In genomic region chr2:52607857-52608485, GRCm38 (mm10) we compare ENCODE assay signal across 11 mouse cellular contexts.
"Had no signal": no experiment of that assay in that cellular context is flagged by ENCODE, and none has a peak within 500 bp of the region (broad histone marks: within the 10 kb centered on the region; RNA-seq: fewer than 3 reads in every experiment).

No protein-coding gene starts in this region.

- H3K9ac ChIP-seq: limb, embryonic 12.5 days; liver, embryonic 13.5 days; liver, postnatal 0 days had no signal

- H3K27me3 ChIP-seq: limb, embryonic 12.5 days; liver, embryonic 13.5 days had no signal

- H3K4me2 ChIP-seq: limb, embryonic 12.5 days; liver, embryonic 13.5 days had no signal

- DNase-seq: kidney, adult 8-10 months; kidney, postnatal 25 days; layer of hippocampus, adult 9-11 months; layer of hippocampus, postnatal 36 days; liver; liver, embryonic 13.5 days; liver, postnatal 0 days; right cerebral cortex, adult 18-20 months; right cerebral cortex, postnatal 25 days; thymus, postnatal 36 days had no signal

- H3K27ac ChIP-seq: limb, embryonic 12.5 days; liver, embryonic 13.5 days had no signal

- H3K4me3 ChIP-seq: limb, embryonic 12.5 days; liver, embryonic 13.5 days had no signal

- H3K4me1 ChIP-seq: limb, embryonic 12.5 days had no signal

- H3K36me3 ChIP-seq: limb, embryonic 12.5 days; liver, embryonic 13.5 days had no signal

- ATAC-seq: liver, postnatal 0 days had no signal

- H3K9me3 ChIP-seq: limb, embryonic 12.5 days; liver, embryonic 13.5 days had no signal
